Mouse (Mus musculus) neural tube, embryonic 13.5 days (tissue): ENCODE measurements at regions not wholly inside any gene's neighbourhood (a gene's known extent, or its start where the extent isn't known, plus 50 kb on each side); places are given as distances from the start of the nearest gene placed in this dataset.

Experiments used
- ATAC-seq: fragments of 200-750 bp; cut with Nextera tagmentation; 2 replicates; pipeline ENCODE4 v1.8.0; 2017; ENCODE audit warnings: low read depth, mild to moderate bottlenecking, moderate TSS enrichment, moderate library complexity
- H3K27ac ChIP-seq: fragments of 300-500 bp; sonication (generic); replicated peaks from 2 replicates; pipeline ENCODE4 v1.5.1; 2015; ENCODE audit warnings: moderate library complexity, mild to moderate bottlenecking, inconsistent platforms
- H3K27me3 ChIP-seq: fragments of 300-500 bp; sonication (generic); 2 replicates; pipeline ENCODE4 v1.6.1; 2015; ENCODE audit warnings: mild to moderate bottlenecking, inconsistent platforms
- H3K36me3 ChIP-seq: fragments of 300-500 bp; sonication (generic); 2 replicates; pipeline ENCODE4 v1.6.1; 2015; ENCODE audit warnings: mild to moderate bottlenecking, inconsistent platforms
- H3K4me1 ChIP-seq: fragments of 300-500 bp; sonication (generic); replicated peaks from 2 replicates; pipeline ENCODE4 v1.6.1; 2015; ENCODE audit warnings: inconsistent platforms
- H3K4me2 ChIP-seq: fragments of 300-500 bp; sonication (generic); 2 replicates; pipeline ENCODE4 v1.6.1; 2015; ENCODE audit warnings: inconsistent platforms, mild to moderate bottlenecking, moderate library complexity
- H3K4me3 ChIP-seq: fragments of 300-500 bp; sonication (generic); 2 replicates; pipeline ENCODE4 v1.5.1; 2015; ENCODE audit warnings: mild to moderate bottlenecking, inconsistent platforms
- H3K9ac ChIP-seq: fragments of 300-500 bp; sonication (generic); 2 replicates; pipeline ENCODE4 v1.6.1; 2015; ENCODE audit warnings: moderate library complexity, mild to moderate bottlenecking, inconsistent platforms
- H3K9me3 ChIP-seq: fragments of 300-500 bp; sonication (generic); 2 replicates; pipeline ENCODE4 v1.6.1; 2016; ENCODE audit warnings: inconsistent platforms
- WGBS: fragments of 180-500 bp; shearing (Covaris S2); methylation state at CpG from one replicate; pipeline ENCODE4 v1.1.7; 2015; 5-methylcytosine and 5-hydroxymethylcytosine counted together

GRCm38 (mm10) chr15:62272755-62273154 lies 1349.9 kb upstream of the A1bg start:
- no peak overlapping the region for H3K4me3 ChIP-seq
- no peak overlapping the region for H3K9ac ChIP-seq
- no peak for ATAC-seq
- no peaks in the 10 kb centered on the region for H3K27me3 ChIP-seq
- 89% methylated on average over 2 of the region's 2 CpGs for WGBS
- H3K4me1 ChIP-seq: no peaks in the 10 kb centered on the region
- H3K36me3 ChIP-seq: no peaks in the 10 kb centered on the region
- H3K9me3 ChIP-seq: no peaks in the 10 kb centered on the region
- H3K4me2 ChIP-seq: no peak overlapping the region
- H3K27ac ChIP-seq: no peak overlapping the region

- Histone ChIP-seq H3K36me3 (no peaks in the 10 kb centered on the region), H3K4me2 (no peak overlapping the region), H3K9me3 (no peaks in the 10 kb centered on the region), H3K27me3 (no peaks in the 10 kb centered on the region), H3K9ac (no peak overlapping the region), H3K4me3 (no peak overlapping the region), H3K4me1 (no peaks in the 10 kb centered on the region), H3K27ac (no peak overlapping the region)
- 86% methylated on average over 2 of the region's 2 CpGs for WGBS
- no peak for ATAC-seq
Observed at GRCm38 (mm10) chr15:62271428-62271827, 1348.6 kb upstream of the A1bg start.

DNA sequence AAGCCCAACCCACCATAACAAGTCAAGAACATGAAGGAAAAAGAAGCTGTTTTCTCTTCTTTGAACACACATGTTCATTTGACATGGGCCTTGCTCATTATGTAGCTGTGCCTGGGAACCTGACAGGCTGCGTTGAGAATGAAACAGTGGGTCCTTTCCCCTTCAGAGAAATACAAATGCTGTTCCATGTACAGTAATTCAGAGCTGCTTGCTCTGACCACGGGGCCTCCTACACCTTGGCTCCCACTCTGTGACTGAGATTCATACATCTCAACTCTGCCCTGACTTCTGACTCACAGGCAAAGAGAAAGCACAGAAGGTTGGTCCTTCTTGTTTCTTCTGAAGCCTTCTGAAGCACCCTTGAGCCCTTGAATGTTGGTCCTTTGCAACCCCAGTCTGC lies 1345.4 kb upstream of the A1bg start:
- Histone ChIP-seq H3K36me3 (no peaks in the 10 kb centered on the region), H3K4me2 (no peak overlapping the region), H3K4me3 (no peak overlapping the region), H3K9me3 (no peaks in the 10 kb centered on the region), H3K4me1 (no peaks in the 10 kb centered on the region), H3K27me3 (no peaks in the 10 kb centered on the region), H3K9ac (no peak overlapping the region), H3K27ac (no peak overlapping the region)
- WGBS: 91% methylated on average over 2 of the region's 2 CpGs
- ATAC-seq: no peak

DNA sequence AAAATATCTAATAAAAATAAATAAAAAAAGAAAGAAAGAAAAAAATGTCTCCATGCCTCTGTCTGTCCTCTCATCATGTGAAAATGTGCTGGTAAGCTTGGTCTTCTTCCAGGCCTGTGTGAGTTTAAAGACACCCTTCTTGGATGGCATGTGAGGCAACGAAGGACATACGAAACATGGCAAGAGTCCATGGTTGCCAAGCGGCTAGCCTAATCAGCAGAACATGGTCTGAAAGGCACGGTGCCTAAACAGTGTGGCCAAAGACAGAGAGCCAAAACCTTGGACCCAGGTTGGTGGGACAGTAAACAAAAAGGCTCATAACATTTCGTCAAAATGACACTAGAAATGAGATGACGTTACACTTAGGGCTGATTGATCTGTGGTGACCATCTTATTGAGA lies 1344.7 kb upstream of the A1bg start:
- ATAC-seq: no peak
- no peak overlapping the region for H3K27ac ChIP-seq
- H3K27me3 ChIP-seq: no peaks in the 10 kb centered on the region
- no peaks in the 10 kb centered on the region for H3K9me3 ChIP-seq
- H3K9ac ChIP-seq: no peak overlapping the region
- no peak overlapping the region for H3K4me3 ChIP-seq
- no peaks in the 10 kb centered on the region for H3K36me3 ChIP-seq
- H3K4me2 ChIP-seq: no peak overlapping the region
- WGBS: 92% methylated on average over 6 of the region's 6 CpGs
- no peaks in the 10 kb centered on the region for H3K4me1 ChIP-seq

DNA sequence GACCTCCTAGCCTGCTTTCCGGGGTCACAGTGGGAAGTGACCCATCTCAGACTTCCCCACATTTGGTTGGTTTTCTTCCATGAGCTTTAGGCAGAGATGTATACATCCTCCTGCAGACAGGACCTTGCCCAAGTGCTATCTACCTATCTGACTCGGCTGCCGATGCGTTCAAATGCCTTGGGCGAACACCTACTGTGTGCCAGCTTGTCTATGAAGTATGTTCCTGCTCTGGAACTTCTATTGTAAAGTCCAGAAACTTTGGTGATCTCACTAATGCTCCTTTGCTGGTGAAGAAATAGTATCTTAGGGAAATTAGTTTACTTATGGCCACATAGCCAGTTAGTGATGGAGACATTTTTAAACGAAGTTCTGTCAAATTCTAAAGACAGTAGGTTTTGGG lies 1343.2 kb upstream of the A1bg start:
- H3K4me2 ChIP-seq: no peak overlapping the region
- H3K4me3 ChIP-seq: no peak overlapping the region
- ATAC-seq: no peak
- H3K36me3 ChIP-seq: no peaks in the 10 kb centered on the region
- 93% methylated on average over 6 of the region's 6 CpGs for WGBS
- no peaks in the 10 kb centered on the region for H3K9me3 ChIP-seq
- H3K27ac ChIP-seq: no peak overlapping the region
- no peaks in the 10 kb centered on the region for H3K4me1 ChIP-seq
- no peak overlapping the region for H3K9ac ChIP-seq
- no peaks in the 10 kb centered on the region for H3K27me3 ChIP-seq

DNA sequence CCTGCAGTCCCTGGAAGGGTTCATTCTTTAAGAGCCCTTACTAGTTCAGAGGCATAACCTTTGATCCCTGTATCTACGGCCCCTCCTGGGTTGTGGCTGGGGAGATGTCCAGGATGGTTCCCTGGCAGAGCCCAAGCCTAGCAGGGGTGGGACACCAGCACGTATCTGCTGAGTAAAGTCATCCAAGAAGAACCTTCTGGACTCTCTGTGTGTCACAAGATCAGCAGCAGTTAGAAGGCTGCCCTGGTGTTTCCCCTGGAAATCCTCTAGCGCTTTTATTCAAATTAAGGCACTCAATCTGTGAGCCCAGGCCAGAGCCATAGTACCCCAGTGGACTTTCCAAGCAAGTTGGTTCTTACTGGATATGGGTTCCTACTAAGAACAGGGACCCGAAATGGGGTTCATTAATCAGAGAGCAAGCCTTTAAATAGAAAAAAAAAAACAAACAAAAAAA lies 1342.7 kb upstream of the A1bg start:
- ATAC-seq: no peak
- no peak overlapping the region for H3K27ac ChIP-seq
- WGBS: 79% methylated on average over 4 of the region's 4 CpGs

DNA sequence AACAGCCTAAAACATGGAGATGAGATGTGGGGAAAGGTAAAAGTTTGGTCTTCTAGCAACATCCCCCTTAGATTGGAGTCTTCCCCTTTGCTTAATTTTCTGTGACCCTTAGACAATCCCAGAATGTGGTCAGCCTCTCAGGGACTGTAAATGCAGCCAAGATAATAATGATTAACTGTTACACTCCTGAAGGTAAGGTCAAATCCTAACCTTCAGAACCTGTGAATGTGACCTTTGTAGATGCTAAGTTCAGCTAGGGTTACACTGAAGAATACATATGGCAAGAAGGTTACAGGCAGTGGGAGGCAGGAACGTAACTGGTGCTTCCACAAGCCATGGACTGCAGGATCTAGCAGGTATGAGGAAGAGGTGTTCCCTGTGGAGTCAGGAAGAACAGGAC lies 1342.2 kb upstream of the A1bg start:
- WGBS: 79% methylated on average over 1 of the region's 1 CpGs
- H3K4me2 ChIP-seq: no peak overlapping the region
- no peak overlapping the region for H3K27ac ChIP-seq
- no peak overlapping the region for H3K9ac ChIP-seq
- H3K36me3 ChIP-seq: no peaks in the 10 kb centered on the region
- no peak for ATAC-seq
- H3K9me3 ChIP-seq: no peaks in the 10 kb centered on the region
- H3K27me3 ChIP-seq: no peaks in the 10 kb centered on the region
- H3K4me1 ChIP-seq: no peaks in the 10 kb centered on the region
- no peak overlapping the region for H3K4me3 ChIP-seq

More for the DNA sequence above, 1342.7 kb upstream of the A1bg start:
- no peak overlapping the region for H3K4me2 ChIP-seq
- H3K9me3 ChIP-seq: no peaks in the 10 kb centered on the region
- no peaks in the 10 kb centered on the region for H3K36me3 ChIP-seq
- H3K4me3 ChIP-seq: no peak overlapping the region
- no peak overlapping the region for H3K9ac ChIP-seq
- H3K4me1 ChIP-seq: no peaks in the 10 kb centered on the region
- no peaks in the 10 kb centered on the region for H3K27me3 ChIP-seq

- H3K9ac ChIP-seq: no peak overlapping the region
- H3K4me1 ChIP-seq: no peaks in the 10 kb centered on the region
- H3K36me3 ChIP-seq: no peaks in the 10 kb centered on the region
- WGBS: 97% methylated on average over 1 of the region's 1 CpGs
- ATAC-seq: no peak
- no peak overlapping the region for H3K4me2 ChIP-seq
- no peaks in the 10 kb centered on the region for H3K9me3 ChIP-seq
- H3K27me3 ChIP-seq: no peaks in the 10 kb centered on the region
- H3K27ac ChIP-seq: no peak overlapping the region
- H3K4me3 ChIP-seq: no peak overlapping the region
Observed at GRCm38 (mm10) chr15:62264183-62264582, 1341.4 kb upstream of the A1bg start.

DNA sequence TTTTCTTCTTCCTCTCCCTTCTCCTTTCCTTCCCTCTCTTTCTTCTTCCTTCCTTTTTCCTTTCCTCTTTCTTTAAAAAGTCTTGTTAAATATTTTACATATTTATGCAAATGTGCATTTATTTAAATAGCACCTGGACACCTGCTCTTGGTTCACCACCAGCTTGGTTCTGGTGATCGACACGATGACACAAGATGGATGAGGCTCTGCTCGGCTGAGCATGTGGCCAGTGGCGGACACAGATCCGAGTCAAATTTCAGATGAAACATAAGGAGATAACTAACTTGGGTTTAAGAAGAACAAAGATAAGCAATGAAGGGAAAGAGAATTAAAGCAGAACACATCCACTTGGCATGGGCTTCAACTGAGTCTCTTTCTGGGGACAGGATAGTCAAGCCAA lies 1339.7 kb upstream of the A1bg start:
- H3K27me3 ChIP-seq: no peaks in the 10 kb centered on the region
- WGBS: 90% methylated on average over 5 of the region's 5 CpGs
- no peak for ATAC-seq
- no peaks in the 10 kb centered on the region for H3K9me3 ChIP-seq
- no peak overlapping the region for H3K4me3 ChIP-seq
- no peak overlapping the region for H3K27ac ChIP-seq
- H3K4me1 ChIP-seq: peaks cover 11% of the 10 kb centered on the region
- H3K4me2 ChIP-seq: no peak overlapping the region
- H3K9ac ChIP-seq: no peak overlapping the region
- no peaks in the 10 kb centered on the region for H3K36me3 ChIP-seq

GRCm38 (mm10) chr15:62261520-62261919 lies 1338.7 kb upstream of the A1bg start:
- Histone ChIP-seq H3K4me1 (peaks cover 11% of the 10 kb centered on the region), H3K4me2 (no peak overlapping the region), H3K27ac (no peak overlapping the region), H3K27me3 (no peaks in the 10 kb centered on the region), H3K9ac (no peak overlapping the region), H3K4me3 (no peak overlapping the region), H3K36me3 (no peaks in the 10 kb centered on the region), H3K9me3 (no peaks in the 10 kb centered on the region)
- ATAC-seq: no peak
- WGBS: 91% methylated on average over 2 of the region's 2 CpGs

DNA sequence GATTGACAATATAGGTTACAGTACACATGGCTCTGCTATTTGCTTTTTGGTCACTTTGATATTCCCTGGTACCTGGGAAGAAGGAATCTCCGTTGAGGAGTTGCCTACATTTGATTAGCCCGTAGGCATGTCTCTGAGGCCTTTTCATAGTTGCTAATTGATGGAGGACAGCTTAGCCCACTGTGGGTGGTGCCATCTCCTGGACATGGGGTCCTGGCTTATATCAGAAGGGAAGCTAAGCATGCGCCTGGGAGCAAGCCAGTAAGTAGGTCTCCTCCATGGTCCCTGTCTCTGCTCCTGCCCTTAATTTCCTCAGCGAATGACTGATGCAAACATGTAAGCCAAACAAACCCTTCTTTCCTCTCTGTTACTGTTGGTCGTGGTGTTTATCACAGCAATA lies 1335.8 kb upstream of the A1bg start:
- ATAC-seq: no peak
- H3K27ac ChIP-seq: no peak overlapping the region
- no peaks in the 10 kb centered on the region for H3K36me3 ChIP-seq
- H3K9me3 ChIP-seq: no peaks in the 10 kb centered on the region
- H3K27me3 ChIP-seq: no peaks in the 10 kb centered on the region
- no peak overlapping the region for H3K4me2 ChIP-seq
- WGBS: 90% methylated on average over 5 of the region's 5 CpGs
- H3K9ac ChIP-seq: no peak overlapping the region
- H3K4me1 ChIP-seq: peaks cover 11% of the 10 kb centered on the region
- no peak overlapping the region for H3K4me3 ChIP-seq

DNA sequence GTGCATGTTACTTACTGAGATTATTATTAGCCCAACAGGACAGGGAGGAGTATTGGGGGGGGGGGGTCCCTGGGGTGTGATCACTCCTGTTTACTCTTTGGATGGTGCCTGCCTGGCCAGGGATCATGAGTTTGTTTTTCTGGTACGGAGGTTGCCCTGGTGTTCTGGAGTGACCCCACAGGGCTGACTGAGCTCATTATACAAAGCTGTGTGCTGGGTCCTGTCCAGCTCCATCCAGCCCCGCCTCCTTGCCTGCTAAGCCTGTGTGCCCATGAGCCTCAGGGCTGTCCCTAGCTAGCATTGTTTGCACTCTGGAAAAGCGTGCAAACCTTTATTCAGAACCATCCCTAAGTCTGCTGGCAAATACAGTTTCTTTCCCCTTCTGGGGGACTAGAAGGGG lies 1335.1 kb upstream of the A1bg start:
- Histone ChIP-seq H3K4me3 (no peak overlapping the region), H3K4me2 (no peak overlapping the region), H3K27ac (no peak overlapping the region), H3K27me3 (no peaks in the 10 kb centered on the region), H3K36me3 (no peaks in the 10 kb centered on the region), H3K9ac (no peak overlapping the region), H3K9me3 (no peaks in the 10 kb centered on the region), H3K4me1 (peaks cover 11% of the 10 kb centered on the region)
- ATAC-seq: peak; percentile 76
- 32% methylated on average over 3 of the region's 3 CpGs for WGBS

- no peak overlapping the region for H3K4me3 ChIP-seq
- no peak for ATAC-seq
- peaks cover 11% of the 10 kb centered on the region for H3K4me1 ChIP-seq
- no peaks in the 10 kb centered on the region for H3K9me3 ChIP-seq
- H3K4me2 ChIP-seq: no peak overlapping the region
- no peak overlapping the region for H3K27ac ChIP-seq
- no peaks in the 10 kb centered on the region for H3K27me3 ChIP-seq
- H3K9ac ChIP-seq: no peak overlapping the region
- no peaks in the 10 kb centered on the region for H3K36me3 ChIP-seq
- 88% methylated on average over 1 of the region's 1 CpGs for whole genome bisulfite sequencing
Observed at GRCm38 (mm10) chr15:62257110-62257667, 1334.4 kb upstream of the A1bg start.
